Mouse (Mus musculus): ENCODE data around the gene Gm10272.

- TF ChIP-seq CTCF (conservative IDR thresholded peaks at IDR 0.05; ENCODE audit: low read length) = no peak
- TF ChIP-seq NANOG (IDR thresholded peaks at IDR 0.05; ENCODE audit: borderline replicate concordance, low read length) = no peak
- TF ChIP-seq POU5F1 (IDR thresholded peaks at IDR 0.05; ENCODE audit: borderline replicate concordance, low read length) = no peak
Observed at GRCm38 (mm10) chr10:77685895-77686664, 20.3 kb upstream of the Gm10272 start, which contains the start of gene Tspear.

All from E14TG2a.4 (cell line).